Mouse (Mus musculus): ENCODE measurements around the gene Tifab.
"Not testable (repeated sequence)": the region's sequence is repeated elsewhere in the genome, so short reads cannot be mapped to it uniquely, and the experiment has no call there.

Tifab gene

GRCm38 (mm10) chr13:56178416-56179035 is at the start of gene Tifab:
TSS of gene Tifab (minus strand) at chr13:56178885.
- no peak for DNase-seq (ENCODE audit: low read depth, low spot score)

GRCm38 (mm10) chr13:56226175-56226954 is 47.7 kb upstream of the Tifab start:
- DNase-seq (ENCODE audit: low read depth, low spot score) = no peak

- no peak for DNase-seq (ENCODE audit: low read depth, low spot score)
Observed at GRCm38 (mm10) chr13:56223625-56224024, 44.9 kb upstream of the Tifab start.

GRCm38 (mm10) chr13:56222849-56223246 is 44.2 kb upstream of the Tifab start:
- DNase-seq (ENCODE audit: low read depth, low spot score) = no peak

GRCm38 (mm10) chr13:56221995-56222848 is 43.5 kb upstream of the Tifab start:
- DNase-seq (ENCODE audit: low read depth, low spot score) = no peak

- DNase-seq (ENCODE audit: low read depth, low spot score) = no peak
Observed at GRCm38 (mm10) chr13:56221129-56221910, 42.6 kb upstream of the Tifab start.

GRCm38 (mm10) chr13:56219254-56219653 is 40.6 kb upstream of the Tifab start:
- peak; percentile 61 for DNase-seq (ENCODE audit: low read depth, low spot score)

GRCm38 (mm10) chr13:56216090-56216489 is 37.4 kb upstream of the Tifab start:
- no peak for DNase-seq (ENCODE audit: low read depth, low spot score)

GRCm38 (mm10) chr13:56214633-56215032 is 35.9 kb upstream of the Tifab start:
- DNase-seq (ENCODE audit: low read depth, low spot score) = no peak

GRCm38 (mm10) chr13:56209067-56209411 is 30.4 kb upstream of the Tifab start:
- no peak for DNase-seq (ENCODE audit: low read depth, low spot score)

- no peak for DNase-seq (ENCODE audit: low read depth, low spot score)
Observed at GRCm38 (mm10) chr13:56208225-56209066, 29.8 kb upstream of the Tifab start.

GRCm38 (mm10) chr13:56199506-56199905 is 20.8 kb upstream of the Tifab start:
- DNase-seq (ENCODE audit: low read depth, low spot score) = no peak

GRCm38 (mm10) chr13:56197473-56198266 is 19.0 kb upstream of the Tifab start:
- DNase-seq (ENCODE audit: low read depth, low spot score) = peak; percentile 88

GRCm38 (mm10) chr13:56197031-56197430 is 18.3 kb upstream of the Tifab start:
- DNase-seq (ENCODE audit: low read depth, low spot score) = no peak

GRCm38 (mm10) chr13:56195824-56196223 is 17.1 kb upstream of the Tifab start:
- not testable (repeated sequence) for DNase-seq (ENCODE audit: low read depth, low spot score)

- not testable (repeated sequence) for DNase-seq (ENCODE audit: low read depth, low spot score)
Observed at GRCm38 (mm10) chr13:56194181-56194580, 15.5 kb upstream of the Tifab start.

- peak; percentile 32 for DNase-seq (ENCODE audit: low read depth, low spot score)
Observed at GRCm38 (mm10) chr13:56191225-56191624, 12.5 kb upstream of the Tifab start.

GRCm38 (mm10) chr13:56189688-56190087 is 11.0 kb upstream of the Tifab start:
- DNase-seq (ENCODE audit: low read depth, low spot score) = peak; percentile 39

- DNase-seq (ENCODE audit: low read depth, low spot score) = no peak
Observed at GRCm38 (mm10) chr13:56183687-56184086, 5.0 kb upstream of the Tifab start.

GRCm38 (mm10) chr13:56181424-56181823 is 2.7 kb upstream of the Tifab start:
- no peak for DNase-seq (ENCODE audit: low read depth, low spot score)

All from CD4-positive helper T cell, adult 2 months (primary cell).